Mouse (Mus musculus) cerebellum, adult 9-11 months (tissue): ENCODE data around the gene Nwd2.

ENCODE experiments used
- DNase-seq: peaks from one replicate; pipeline ENCODE4 v3.0.0; 2022

Nwd2 gene

GRCm38 (mm10) chr5:63755938-63756337 is 107.0 kb downstream of the Nwd2 start:
- DNase-seq = no peak

DNA sequence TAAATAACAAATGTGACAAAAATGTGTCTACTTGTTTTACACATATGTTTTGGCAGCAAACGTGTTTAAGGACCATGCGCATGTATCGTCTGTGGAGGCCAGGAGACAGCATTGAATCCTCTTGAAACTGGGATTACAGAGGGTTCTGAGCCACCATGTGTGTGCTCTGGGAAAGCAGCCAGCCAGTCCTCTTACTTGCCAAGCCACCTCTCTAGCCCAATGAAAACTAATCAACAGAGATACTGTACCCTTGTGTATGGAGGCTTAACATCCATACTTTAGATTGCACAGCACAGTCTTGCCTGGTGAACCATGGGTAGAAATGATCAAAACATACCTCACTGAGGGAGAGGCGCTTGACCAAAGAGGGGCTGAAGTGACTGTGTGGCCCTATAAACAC is 117.0 kb downstream of the Nwd2 start:
- no peak for DNase-seq

DNA sequence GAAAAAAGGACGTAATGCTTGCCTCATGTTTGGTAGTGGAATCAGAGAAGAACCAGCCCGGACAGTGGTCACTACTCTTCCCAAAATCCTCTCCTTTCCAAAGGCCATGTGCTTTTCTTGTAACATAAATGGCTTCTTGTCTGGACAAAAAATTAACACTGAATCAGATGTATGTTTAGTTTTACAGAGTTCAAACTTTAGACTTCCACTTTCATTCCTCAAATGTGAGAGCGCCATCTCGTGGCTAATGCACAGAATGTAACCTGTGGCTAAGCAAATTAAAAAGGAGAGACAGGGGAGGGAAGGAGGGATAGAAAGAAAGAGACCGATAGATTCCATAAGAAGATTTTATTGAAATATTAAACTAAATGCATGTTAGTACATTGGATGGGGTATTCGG is 117.8 kb downstream of the Nwd2 start:
- peak; percentile 9 for DNase-seq

- DNase-seq = no peak
These were observed 118.6 kb downstream of the Nwd2 start for GRCm38 (mm10) chr5:63767464-63767863.

- DNase-seq = no peak
These were observed 119.3 kb downstream of the Nwd2 start for GRCm38 (mm10) chr5:63768220-63768619.

- no peak for DNase-seq
These were observed 124.1 kb downstream of the Nwd2 start for GRCm38 (mm10) chr5:63772971-63773370.

DNA sequence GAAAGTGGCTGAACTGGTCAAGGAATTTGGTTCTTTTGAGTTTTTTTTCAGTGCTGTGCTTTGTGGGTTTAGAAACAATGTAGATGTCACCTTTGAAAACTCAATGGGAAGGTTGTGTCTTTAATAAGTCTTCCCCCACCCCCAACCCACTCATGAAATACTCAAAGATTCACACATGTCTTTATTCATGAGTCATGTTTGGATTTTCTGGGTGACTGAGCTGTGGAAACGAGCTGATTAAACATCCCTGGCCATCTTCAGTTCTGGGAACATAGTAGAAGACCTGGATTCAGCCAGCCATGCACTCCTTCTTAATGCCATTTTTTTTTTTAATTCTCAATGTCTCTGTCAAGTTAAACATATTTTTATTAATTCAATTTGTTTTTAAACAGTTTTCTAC is 124.7 kb downstream of the Nwd2 start:
- no peak for DNase-seq

DNA sequence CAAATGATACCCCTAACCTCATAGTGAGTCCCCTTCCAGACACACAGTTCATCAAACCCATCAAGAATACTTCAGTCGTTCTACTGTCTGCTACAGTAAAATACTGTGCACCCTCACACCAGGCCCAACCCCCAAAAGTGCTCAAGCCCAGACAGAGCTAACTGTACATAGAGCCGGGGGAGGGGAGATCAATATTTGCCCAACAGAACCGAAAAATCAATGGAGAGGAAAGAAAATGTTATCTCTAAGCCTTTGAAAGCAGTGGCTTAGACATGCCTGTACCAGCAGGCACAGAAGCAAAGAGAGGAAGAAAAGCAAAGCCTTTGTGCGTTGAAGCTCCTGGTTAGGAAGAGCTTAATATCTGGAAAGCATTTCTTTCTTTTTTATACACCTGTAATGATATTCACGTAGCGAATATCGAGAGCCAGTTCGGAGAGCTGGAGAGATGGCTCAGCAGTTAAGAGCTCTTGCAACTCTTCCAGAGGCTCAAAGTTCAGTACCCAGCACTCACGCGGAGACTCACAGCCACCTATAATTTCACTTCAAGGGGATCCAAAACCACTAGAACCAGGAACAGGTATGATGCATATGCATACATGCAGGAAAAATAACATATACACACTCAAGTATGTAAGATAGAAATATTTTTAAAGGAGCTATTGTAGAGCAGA is 139.4 kb downstream of the Nwd2 start:
- DNase-seq = no peak

DNA sequence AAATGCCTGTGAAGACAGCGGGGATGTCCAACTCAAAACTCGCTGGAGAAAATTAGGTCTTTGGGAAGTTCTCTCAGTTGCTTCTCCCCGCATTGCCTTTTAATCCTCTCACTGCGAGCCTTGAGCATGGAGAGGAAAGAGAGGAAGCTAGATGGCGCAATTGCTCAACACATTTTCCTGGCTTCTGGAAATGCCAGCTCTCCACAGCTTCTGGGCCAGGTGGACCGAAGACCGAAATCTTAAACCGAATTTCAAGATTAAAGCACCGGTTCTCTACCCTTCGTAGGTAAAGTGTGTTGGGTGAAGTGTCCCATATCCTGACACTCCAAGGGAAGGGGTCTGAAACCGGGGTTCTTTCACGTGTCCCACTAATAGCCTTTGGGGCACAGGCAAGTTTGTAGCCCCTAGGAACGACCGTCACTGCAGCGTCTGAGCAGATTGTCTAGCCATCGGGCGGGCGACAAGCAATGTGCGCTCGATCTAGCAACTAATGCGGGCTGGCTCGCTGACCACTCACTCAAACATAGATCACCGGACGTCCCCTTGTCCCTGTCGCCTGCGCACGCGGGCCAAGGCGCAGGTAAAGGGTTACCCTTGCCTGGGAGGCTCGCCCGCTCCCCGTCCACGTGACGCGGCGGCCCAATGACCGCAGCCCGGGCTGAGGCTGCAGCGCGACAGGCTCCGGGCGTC is 163.1 kb downstream of the Nwd2 start, which contains the start of gene 0610040J01Rik:
0610040J01Rik (plus strand) TSS at position 545 of the 690 bp plus-strand sequence.
- peak; percentile 5 for DNase-seq

GRCm38 (mm10) chr5:63812509-63812865 is 163.6 kb downstream of the Nwd2 start:
- DNase-seq = no peak

DNA sequence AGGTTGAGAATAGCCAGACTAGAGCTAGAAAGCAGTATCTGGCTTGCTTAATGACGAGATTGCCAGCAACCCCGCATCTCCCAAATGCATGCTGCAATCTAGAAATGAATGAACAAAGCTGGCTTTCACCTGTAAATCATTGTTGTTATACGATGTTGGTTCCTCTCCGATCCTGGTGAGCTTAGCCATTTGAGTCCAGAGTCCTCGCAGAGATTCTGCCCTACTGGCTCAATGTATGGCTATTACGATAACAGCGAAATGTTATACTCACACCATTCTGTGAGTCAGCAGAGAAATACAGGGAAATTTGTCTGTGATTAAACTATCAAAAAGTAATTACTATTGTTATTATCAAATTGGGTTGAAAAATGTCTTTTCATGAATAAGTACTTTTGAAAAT is 167.7 kb downstream of the Nwd2 start:
- DNase-seq = no peak

- DNase-seq = no peak
These were observed 168.4 kb downstream of the Nwd2 start for GRCm38 (mm10) chr5:63817270-63817669.

DNA sequence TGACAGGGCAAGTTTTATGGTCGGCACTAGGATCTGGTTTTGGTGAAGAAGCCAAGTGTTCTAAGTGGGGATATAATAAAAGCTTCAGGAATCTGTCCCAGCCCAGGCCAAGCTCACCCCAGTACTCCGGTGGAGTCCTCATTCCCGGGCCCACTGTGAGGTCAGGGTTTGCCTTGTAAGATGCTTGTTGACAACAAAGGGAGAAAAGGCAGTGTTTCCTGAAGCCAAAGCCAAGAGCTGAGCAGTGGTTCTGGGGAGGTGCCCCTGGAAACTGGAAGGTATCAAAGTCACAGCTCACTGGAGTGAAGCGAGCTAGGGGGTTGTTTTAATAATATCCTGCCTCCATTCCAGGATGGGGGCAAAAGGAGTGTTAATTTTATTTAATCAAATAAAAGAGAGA is 170.1 kb downstream of the Nwd2 start:
- no peak for DNase-seq

DNA sequence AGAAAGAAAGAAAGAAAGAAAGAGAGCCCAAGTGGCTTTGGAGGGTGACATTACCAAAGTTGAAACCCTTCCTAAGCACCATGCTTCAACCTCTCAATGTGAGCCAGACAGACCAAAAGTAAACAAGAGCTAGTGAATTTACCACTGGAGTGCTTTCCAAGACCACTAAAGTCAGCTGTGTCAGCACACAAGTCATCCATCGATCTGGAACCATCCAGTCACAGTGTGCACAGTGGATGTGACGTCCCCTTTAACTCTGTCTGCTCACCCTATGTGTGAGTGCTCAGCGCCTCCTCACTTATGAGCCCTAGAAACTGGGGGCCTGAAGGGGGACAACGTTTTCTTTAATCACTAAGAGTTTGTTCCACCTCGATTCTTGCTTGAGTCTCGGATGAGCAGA is 170.6 kb downstream of the Nwd2 start:
- DNase-seq = no peak

GRCm38 (mm10) chr5:63821176-63821575 is 172.3 kb downstream of the Nwd2 start:
- DNase-seq = no peak

DNA sequence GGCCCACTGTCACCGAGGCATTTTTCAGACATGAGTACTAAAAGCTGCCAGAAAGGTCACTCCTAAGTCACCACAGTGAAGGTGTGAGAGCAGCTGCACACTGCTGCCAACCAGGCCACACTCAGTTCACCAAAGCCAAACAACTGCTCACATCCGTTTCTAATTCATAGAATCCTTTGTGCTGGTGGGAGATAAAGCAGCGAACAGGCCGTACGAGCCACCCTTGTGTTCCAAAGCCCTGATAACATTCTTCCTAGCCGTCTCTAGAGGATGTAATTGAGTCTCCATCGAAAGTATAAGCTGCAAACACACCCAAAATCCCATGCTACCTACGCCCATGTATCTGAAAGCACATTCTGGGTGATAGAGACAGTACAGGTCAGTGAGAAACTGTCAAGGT is 173.0 kb downstream of the Nwd2 start:
- no peak for DNase-seq

- no peak for DNase-seq
These were observed 174.7 kb downstream of the Nwd2 start for GRCm38 (mm10) chr5:63823362-63824332.

- no peak for DNase-seq
These were observed 175.9 kb downstream of the Nwd2 start for GRCm38 (mm10) chr5:63824599-63825350.

- no peak for DNase-seq
These were observed 177.0 kb downstream of the Nwd2 start for GRCm38 (mm10) chr5:63825881-63826280.

- no peak for DNase-seq
These were observed 178.1 kb downstream of the Nwd2 start for GRCm38 (mm10) chr5:63827006-63827405.

DNA sequence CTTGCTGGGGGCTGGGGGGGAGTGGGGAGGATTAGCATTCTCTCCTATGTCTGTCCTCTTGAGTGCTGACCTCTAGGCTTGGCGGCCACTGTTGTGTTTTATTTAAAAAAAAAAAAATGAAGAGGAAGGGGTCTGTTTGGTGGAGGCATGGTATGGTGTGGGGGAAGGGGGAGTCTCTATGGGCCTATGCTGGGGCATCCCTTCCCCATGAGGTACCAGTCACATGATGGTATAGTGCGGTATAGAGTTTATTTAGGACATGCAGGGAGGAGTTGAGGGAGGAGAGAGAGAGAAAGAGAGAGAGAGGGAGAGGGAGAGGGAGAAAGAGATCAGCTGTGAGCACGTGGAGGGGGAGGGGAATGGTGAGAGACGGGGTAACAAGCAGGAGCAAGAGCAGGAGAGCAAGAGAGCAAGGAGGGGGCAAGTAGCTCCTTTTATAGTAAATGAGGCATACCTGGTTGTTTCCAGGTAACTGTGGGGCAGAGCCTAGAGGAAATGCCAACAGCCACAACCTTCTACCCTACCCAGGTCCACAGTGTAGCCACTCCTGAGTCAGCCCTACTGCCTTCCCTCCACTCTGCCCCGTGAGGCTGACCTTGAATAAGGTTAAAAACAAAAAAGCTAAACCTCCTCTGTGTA is 178.6 kb downstream of the Nwd2 start:
- no peak for DNase-seq
